14 mouse cellular contexts compared by ENCODE assay signal in the genomic region with DNA sequence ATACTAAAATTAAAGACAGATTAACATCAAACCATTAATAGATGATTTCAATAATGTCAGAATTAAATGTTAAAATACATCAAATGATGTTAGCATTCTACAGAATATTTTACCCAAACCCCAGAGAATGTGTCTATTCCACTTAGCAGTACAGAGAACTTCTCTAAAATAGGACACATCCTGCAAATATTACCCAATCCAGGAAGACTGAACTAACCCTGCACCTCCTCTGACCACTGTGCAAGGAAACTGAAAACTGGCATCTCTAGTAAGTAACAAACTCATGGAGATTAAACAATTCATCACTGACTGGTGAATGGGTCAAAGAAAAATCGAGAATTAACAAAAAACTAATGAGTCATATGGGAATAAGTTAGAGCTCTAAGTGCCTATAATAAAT.
"Had no signal": no experiment of that assay in that cellular context is flagged by ENCODE, and none has a peak within 500 bp of the region (broad histone marks: within the 10 kb centered on the region; RNA-seq: fewer than 3 reads in every experiment).

No protein-coding gene starts in this region.

- DNase-seq: lung, adult 18-20 months; lung, embryonic 14.5 days; lung, postnatal 10 days; lung, postnatal 4 days; midbrain, embryonic 14.5 days; retina, postnatal 1 day; right cerebral cortex, adult 18-20 months; right cerebral cortex, postnatal 25 days; right cerebral cortex, postnatal 4 days; spleen, adult 18-20 months; thymus, adult 18-20 months; thymus, postnatal 14 days; thymus, postnatal 36 days had no signal

- ATAC-seq: midbrain, embryonic 16.5 days had no signal
